Mouse (Mus musculus): ENCODE results near the gene Tbc1d2. TPM values are rescaled to one million over a fixed set of nuclear protein-coding genes. Genes with fewer than 3 reads are reported as not detected.

Gene Tbc1d2
- polyA plus RNA-seq, 1 experiment from 2014 or later = 1.8 TPM

- H3K4me3 ChIP-seq (ENCODE audit: low read depth, low read length) = no peak overlapping the region
- no peaks in the 10 kb centered on the region; the same call in 1 of the 2 replicates for H3K27me3 ChIP-seq (replicated peaks; ENCODE audit: control insufficient read depth, insufficient read depth, low read length)
- WGBS = 13% methylated on average over 5 of the region's 5 CpGs
- ATAC-seq (ENCODE audit: low read depth) (no peak), DNase-seq (ENCODE audit: low spot score) (peak; percentile 83)
- H3K27ac ChIP-seq (replicated peaks; ENCODE audit: low read depth, low read length) = no peak overlapping the region
- H3K4me2 ChIP-seq (ENCODE audit: low read depth, low read length) = no peak overlapping the region
- H3K36me3 ChIP-seq (ENCODE audit: control insufficient read depth, insufficient read depth, low read length) = no peaks in the 10 kb centered on the region
- no peak overlapping the region for H3K9ac ChIP-seq (ENCODE audit: low read depth, low read length)
- no peaks in the 10 kb centered on the region for H3K4me1 ChIP-seq (ENCODE audit: control insufficient read depth, insufficient read depth, low read length)
- no peaks in the 10 kb centered on the region for H3K9me3 ChIP-seq (ENCODE audit: control insufficient read depth, low read length)
Observed at GRCm38 (mm10) chr4:46657116-46657515, 7.1 kb upstream of the Tbc1d2 start.

- 72% methylated on average over 2 of the region's 2 CpGs for WGBS
- no peak overlapping the region for H3K9ac ChIP-seq (ENCODE audit: low read depth, low read length)
- no peak for DNase-seq (ENCODE audit: low spot score)
Observed at GRCm38 (mm10) chr4:46655956-46656355, 5.9 kb upstream of the Tbc1d2 start.

GRCm38 (mm10) chr4:46655298-46655697 lies 5.3 kb upstream of the Tbc1d2 start:
- no peak for DNase-seq (ENCODE audit: low spot score)
- ATAC-seq (ENCODE audit: low read depth) = no peak
- Histone ChIP-seq H3K27me3 (replicated peaks; ENCODE audit: control insufficient read depth, insufficient read depth, low read length) (peaks cover 11% of the 10 kb centered on the region; the same call in 1 of the 2 replicates), H3K4me2 (ENCODE audit: low read depth, low read length) (no peak overlapping the region), H3K36me3 (ENCODE audit: control insufficient read depth, insufficient read depth, low read length) (no peaks in the 10 kb centered on the region), H3K4me3 (ENCODE audit: low read depth, low read length) (no peak overlapping the region), H3K9ac (ENCODE audit: low read depth, low read length) (no peak overlapping the region), H3K27ac (replicated peaks; ENCODE audit: low read depth, low read length) (no peak overlapping the region), H3K4me1 (ENCODE audit: control insufficient read depth, insufficient read depth, low read length) (peaks cover 4% of the 10 kb centered on the region; the same call in 1 of the 2 replicates), H3K9me3 (ENCODE audit: control insufficient read depth, low read length) (no peaks in the 10 kb centered on the region)
- 57% methylated on average over 1 of the region's 1 CpGs for WGBS

More at GRCm38 (mm10) chr4:46655956-46656355, 5.9 kb upstream of the Tbc1d2 start:
- Histone ChIP-seq H3K27ac (replicated peaks; ENCODE audit: low read depth, low read length) (no peak overlapping the region), H3K36me3 (ENCODE audit: control insufficient read depth, insufficient read depth, low read length) (no peaks in the 10 kb centered on the region), H3K9me3 (ENCODE audit: control insufficient read depth, low read length) (no peaks in the 10 kb centered on the region), H3K27me3 (replicated peaks; ENCODE audit: control insufficient read depth, insufficient read depth, low read length) (peaks cover 8% of the 10 kb centered on the region; the same call in 1 of the 2 replicates), H3K4me3 (ENCODE audit: low read depth, low read length) (no peak overlapping the region), H3K4me1 (ENCODE audit: control insufficient read depth, insufficient read depth, low read length) (peaks cover under 1% of the 10 kb centered on the region; the same call in 1 of the 2 replicates), H3K4me2 (ENCODE audit: low read depth, low read length) (no peak overlapping the region)
- no peak for ATAC-seq (ENCODE audit: low read depth)

- H3K9me3 ChIP-seq (ENCODE audit: control insufficient read depth, low read length) = no peaks in the 10 kb centered on the region
- DNase-seq (ENCODE audit: low spot score) (no peak), ATAC-seq (ENCODE audit: low read depth) (no peak)
- peak overlapping the region; percentile 95 for H3K4me2 ChIP-seq (ENCODE audit: low read depth, low read length)
- H3K27me3 ChIP-seq (replicated peaks; ENCODE audit: control insufficient read depth, insufficient read depth, low read length) = peaks cover 21% of the 10 kb centered on the region; the same call in 1 of the 2 replicates
- peak overlapping the region; percentile 77; the same call in 1 of the 2 replicates for H3K9ac ChIP-seq (ENCODE audit: low read depth, low read length)
- H3K36me3 ChIP-seq (ENCODE audit: control insufficient read depth, insufficient read depth, low read length) = no peaks in the 10 kb centered on the region
- peaks cover 9% of the 10 kb centered on the region; the same call in 1 of the 2 replicates for H3K4me1 ChIP-seq (ENCODE audit: control insufficient read depth, insufficient read depth, low read length)
- WGBS = 55% methylated on average over 4 of the region's 4 CpGs
- H3K27ac ChIP-seq (replicated peaks; ENCODE audit: low read depth, low read length) = no peak overlapping the region
- peak overlapping the region; percentile 75 for H3K4me3 ChIP-seq (ENCODE audit: low read depth, low read length)
Observed at GRCm38 (mm10) chr4:46649161-46649560, 848 bp downstream of the Tbc1d2 start.

- Histone ChIP-seq H3K9ac (ENCODE audit: low read depth, low read length) (no peak overlapping the region), H3K27me3 (replicated peaks; ENCODE audit: control insufficient read depth, insufficient read depth, low read length) (peaks cover 2% of the 10 kb centered on the region; the same call in 1 of the 2 replicates), H3K9me3 (ENCODE audit: control insufficient read depth, low read length) (no peaks in the 10 kb centered on the region), H3K27ac (replicated peaks; ENCODE audit: low read depth, low read length) (no peak overlapping the region; the same call in 1 of the 2 replicates), H3K4me2 (ENCODE audit: low read depth, low read length) (no peak overlapping the region), H3K36me3 (ENCODE audit: control insufficient read depth, insufficient read depth, low read length) (no peaks in the 10 kb centered on the region), H3K4me3 (ENCODE audit: low read depth, low read length) (no peak overlapping the region), H3K4me1 (ENCODE audit: control insufficient read depth, insufficient read depth, low read length) (no peaks in the 10 kb centered on the region)
- ATAC-seq (ENCODE audit: low read depth) (no peak), DNase-seq (ENCODE audit: low spot score) (no peak)
- 84% methylated on average over 8 of the region's 8 CpGs for WGBS
Observed at GRCm38 (mm10) chr4:46643676-46644112, 6.3 kb downstream of the Tbc1d2 start.

GRCm38 (mm10) chr4:46642924-46643675 lies 6.9 kb downstream of the Tbc1d2 start:
- Histone ChIP-seq H3K4me1 (ENCODE audit: control insufficient read depth, insufficient read depth, low read length) (no peaks in the 10 kb centered on the region), H3K36me3 (ENCODE audit: control insufficient read depth, insufficient read depth, low read length) (no peaks in the 10 kb centered on the region), H3K9ac (ENCODE audit: low read depth, low read length) (no peak overlapping the region), H3K27me3 (replicated peaks; ENCODE audit: control insufficient read depth, insufficient read depth, low read length) (no peaks in the 10 kb centered on the region), H3K4me3 (ENCODE audit: low read depth, low read length) (no peak overlapping the region), H3K9me3 (ENCODE audit: control insufficient read depth, low read length) (no peaks in the 10 kb centered on the region), H3K4me2 (ENCODE audit: low read depth, low read length) (no peak overlapping the region), H3K27ac (replicated peaks; ENCODE audit: low read depth, low read length) (0 out of 2 replicates have a peak overlapping the region, but pooled peaks have one; percentile 8)
- WGBS = 56% methylated on average over 8 of the region's 8 CpGs
- no peak for DNase-seq (ENCODE audit: low spot score)
- no peak for ATAC-seq (ENCODE audit: low read depth)

- Histone ChIP-seq H3K27me3 (replicated peaks; ENCODE audit: control insufficient read depth, insufficient read depth, low read length) (no peaks in the 10 kb centered on the region), H3K36me3 (ENCODE audit: control insufficient read depth, insufficient read depth, low read length) (no peaks in the 10 kb centered on the region), H3K4me2 (ENCODE audit: low read depth, low read length) (no peak overlapping the region), H3K27ac (replicated peaks; ENCODE audit: low read depth, low read length) (no peak overlapping the region), H3K4me1 (ENCODE audit: control insufficient read depth, insufficient read depth, low read length) (no peaks in the 10 kb centered on the region), H3K4me3 (ENCODE audit: low read depth, low read length) (no peak overlapping the region), H3K9me3 (ENCODE audit: control insufficient read depth, low read length) (no peaks in the 10 kb centered on the region), H3K9ac (ENCODE audit: low read depth, low read length) (no peak overlapping the region)
- WGBS = 78% methylated on average over 4 of the region's 4 CpGs
- DNase-seq (ENCODE audit: low spot score) (no peak), ATAC-seq (ENCODE audit: low read depth) (no peak)
Observed at GRCm38 (mm10) chr4:46641283-46641682, 8.7 kb downstream of the Tbc1d2 start.

- Histone ChIP-seq H3K4me2 (ENCODE audit: low read depth, low read length) (no peak overlapping the region), H3K27me3 (replicated peaks; ENCODE audit: control insufficient read depth, insufficient read depth, low read length) (no peaks in the 10 kb centered on the region), H3K4me1 (ENCODE audit: control insufficient read depth, insufficient read depth, low read length) (no peaks in the 10 kb centered on the region), H3K9ac (ENCODE audit: low read depth, low read length) (no peak overlapping the region), H3K36me3 (ENCODE audit: control insufficient read depth, insufficient read depth, low read length) (no peaks in the 10 kb centered on the region), H3K9me3 (ENCODE audit: control insufficient read depth, low read length) (no peaks in the 10 kb centered on the region), H3K4me3 (ENCODE audit: low read depth, low read length) (no peak overlapping the region), H3K27ac (replicated peaks; ENCODE audit: low read depth, low read length) (no peak overlapping the region)
- DNase-seq (ENCODE audit: low spot score) = no peak
- WGBS = 66% methylated on average over 8 of the region's 8 CpGs
- ATAC-seq (ENCODE audit: low read depth) = no peak
Observed at GRCm38 (mm10) chr4:46639866-46640265, 10.1 kb downstream of the Tbc1d2 start.
